Mouse (Mus musculus) heart, postnatal 0 days (tissue): ENCODE data around the gene 4931422A03Rik. TPM values are rescaled to one million over a fixed set of nuclear protein-coding genes. Genes with fewer than 3 reads are reported as not detected.

ENCODE experiments used
- ATAC-seq: fragments of 200-750 bp; cut with Nextera tagmentation; 2 replicates; pipeline ENCODE4 v1.8.0; 2017; ENCODE audit warnings: low read depth, moderate number of reproducible peaks, moderate library complexity; ENCODE audit not compliant: insufficient read depth
- DNase-seq: peaks from one replicate; pipeline ENCODE4 v3.0.0-alpha.2; 2016; ENCODE audit warnings: low spot score
- H3K27ac ChIP-seq: fragments of 300-500 bp; sonication (generic); 2 replicates; pipeline ENCODE4 v1.5.1; 2014; ENCODE audit warnings: low read depth, mild to moderate bottlenecking
- H3K27me3 ChIP-seq: fragments of 300-500 bp; sonication (generic); 2 replicates; pipeline ENCODE4 v1.6.1; 2014; ENCODE audit warnings: low read length, mixed read lengths; ENCODE audit not compliant: control insufficient read depth, insufficient read depth
- H3K36me3 ChIP-seq: fragments of 300-500 bp; sonication (generic); replicated peaks from 2 replicates; pipeline ENCODE4 v1.6.1; 2014; ENCODE audit warnings: low read length, mixed read lengths; ENCODE audit not compliant: control insufficient read depth, insufficient read depth
- H3K4me1 ChIP-seq: fragments of 300-500 bp; sonication (generic); 2 replicates; pipeline ENCODE4 v1.6.1; 2014; ENCODE audit warnings: antibody characterized with exemption; ENCODE audit not compliant: control insufficient read depth, insufficient read depth
- H3K4me2 ChIP-seq: fragments of 300-500 bp; sonication (generic); 2 replicates; pipeline ENCODE4 v1.6.1; 2014; ENCODE audit warnings: low read depth, mild to moderate bottlenecking, low read length, moderate library complexity
- H3K4me3 ChIP-seq: fragments of 300-500 bp; sonication (generic); 2 replicates; pipeline ENCODE4 v1.5.1; 2014; ENCODE audit warnings: low read depth, low read length
- H3K9ac ChIP-seq: fragments of 300-500 bp; sonication (generic); replicated peaks from 2 replicates; pipeline ENCODE4 v1.6.1; 2014; ENCODE audit warnings: low read depth, low read length, mixed read lengths
- H3K9me3 ChIP-seq: fragments of 300-500 bp; sonication (generic); replicated peaks from 2 replicates; pipeline ENCODE4 v1.6.1; 2016; ENCODE audit warnings: low read length; ENCODE audit not compliant: control insufficient read depth
- CTCF ChIP-seq: IDR thresholded peaks from 2 replicates; pipeline ENCODE4 v1.5.1; 2016; ENCODE audit warnings: antibody characterized with exemption, control low read depth, low read depth
- EP300 ChIP-seq: IDR thresholded peaks from 2 replicates; pipeline ENCODE4 v1.6.1; 2016; ENCODE audit warnings: antibody characterized with exemption, low read depth
- WGBS: fragments of 180-500 bp; shearing (Covaris S2); extraction: QIAGEN DNeasy Blood & Tissue Kit; methylation state at CpG from one replicate; pipeline ENCODE4 v1.1.7; 2014; 5-methylcytosine and 5-hydroxymethylcytosine counted together
- polyA plus RNA-seq: library from polyadenylated mRNA; unstranded; fragments of >200 nt; fragmentation: Nextera tagmentation; extraction: Ambion mirVana; gene quantifications from 2 replicates; pipeline ENCODE4 v1.2.1, GENCODE M21; 2015
- total RNA-seq: library from RNA; depleted of rRNA; stranded (reverse); fragments of >200 nt; gene quantifications from 2 replicates; pipeline ENCODE4 v1.2.3, GENCODE M21; 2014; ENCODE audit warnings: low replicate concordance

Gene 4931422A03Rik
- total and polyA plus RNA-seq, 2 experiments from 2014 or later = 1.1 TPM; not detected in 1

DNA sequence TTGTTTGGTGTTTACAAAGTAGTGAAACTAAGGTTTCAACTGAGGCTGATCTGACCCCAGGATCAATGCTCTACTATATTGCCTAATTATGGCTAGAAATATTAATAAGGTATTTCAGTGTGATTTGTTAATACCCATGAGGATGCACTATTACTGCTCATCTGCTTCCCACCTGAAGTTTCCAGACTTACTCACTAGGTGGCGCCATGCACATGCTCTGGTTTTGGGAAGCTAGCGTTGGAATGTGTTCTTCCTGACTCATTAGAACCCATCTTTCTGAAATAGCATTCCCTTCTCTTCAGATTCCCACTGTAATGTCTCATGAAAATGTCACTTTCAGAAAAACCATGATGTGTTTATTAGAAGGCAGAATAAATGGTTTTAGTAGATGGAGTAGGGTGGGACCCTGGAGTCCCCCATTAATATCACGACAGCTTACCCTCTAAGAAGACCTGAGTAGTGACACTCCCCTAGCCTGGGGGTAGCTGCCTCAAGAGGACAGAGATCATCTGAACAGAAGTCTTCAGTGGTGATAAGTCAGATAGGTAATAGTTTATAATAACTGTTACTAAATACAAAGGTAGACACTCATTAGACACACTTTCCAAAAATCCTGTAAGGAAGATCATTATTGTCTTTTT, 6.8 kb upstream of the 4931422A03Rik start:
- Histone ChIP-seq H3K9me3 (no peaks in the 10 kb centered on the region), H3K4me3 (no peak overlapping the region), H3K27me3 (no peaks in the 10 kb centered on the region), H3K36me3 (peaks cover 45% of the 10 kb centered on the region), H3K4me2 (no peak overlapping the region), H3K4me1 (no peaks in the 10 kb centered on the region), H3K27ac (no peak overlapping the region), H3K9ac (no peak overlapping the region)
- DNase-seq (peak; percentile 68), ATAC-seq (peak; percentile 51; the same call in 1 of the 2 replicates)
- WGBS = 27% methylated on average over 3 of the region's 3 CpGs
- TF ChIP-seq EP300 (no peak), CTCF (peak; percentile 97)

DNA sequence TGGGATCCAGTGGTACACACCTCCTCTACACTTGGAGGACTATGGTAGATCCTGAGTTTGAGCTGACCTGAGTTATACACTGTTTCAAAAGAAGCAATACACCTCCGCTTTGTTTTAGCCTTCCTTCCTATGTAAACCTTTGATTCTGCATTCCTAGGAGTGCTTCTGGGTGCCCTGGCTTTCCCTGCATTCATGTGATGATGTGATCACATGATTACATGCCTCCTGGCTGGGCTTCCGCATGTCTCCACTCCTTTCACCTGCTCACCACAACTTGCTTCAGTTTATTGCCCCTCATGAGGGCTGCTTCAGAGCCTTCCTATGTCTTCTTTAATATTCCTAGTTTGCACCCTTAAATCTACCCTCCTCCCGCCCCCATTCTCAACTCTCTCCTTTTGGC, 3.9 kb upstream of the 4931422A03Rik start:
- DNase-seq (no peak), ATAC-seq (no peak)
- 86% methylated on average over 3 of the region's 3 CpGs for WGBS
- no peak overlapping the region for H3K4me2 ChIP-seq
- H3K4me1 ChIP-seq = peaks cover 15% of the 10 kb centered on the region
- no peak overlapping the region for H3K9ac ChIP-seq
- no peak for TF ChIP-seq EP300
- TF ChIP-seq CTCF = no peak
- H3K27ac ChIP-seq = no peak overlapping the region
- no peaks in the 10 kb centered on the region for H3K9me3 ChIP-seq
- no peaks in the 10 kb centered on the region for H3K27me3 ChIP-seq
- peaks cover 27% of the 10 kb centered on the region for H3K36me3 ChIP-seq
- H3K4me3 ChIP-seq = no peak overlapping the region

DNA sequence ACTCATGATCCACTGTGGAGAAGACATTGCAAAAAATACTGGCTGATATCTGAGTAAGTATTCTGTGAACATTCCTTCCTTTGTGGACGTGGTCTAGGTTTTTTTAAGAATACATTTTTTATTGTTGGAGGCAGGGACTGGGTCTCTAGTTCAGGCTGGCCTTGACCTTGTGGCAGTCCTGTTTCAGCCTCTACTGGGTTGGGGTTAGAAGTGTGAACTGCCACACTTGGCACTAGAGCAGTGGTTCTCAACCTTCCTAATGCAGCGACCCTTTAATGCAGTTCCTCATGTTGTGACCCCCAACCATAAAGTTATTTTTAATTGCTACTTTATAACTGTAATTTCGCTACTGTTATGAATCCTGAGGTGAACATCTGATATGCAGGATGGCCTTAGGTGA, 2.2 kb upstream of the 4931422A03Rik start:
- TF ChIP-seq EP300 (no peak), CTCF (no peak)
- Histone ChIP-seq H3K4me1 (peaks cover 15% of the 10 kb centered on the region), H3K27me3 (no peaks in the 10 kb centered on the region), H3K9me3 (no peaks in the 10 kb centered on the region), H3K27ac (no peak overlapping the region), H3K36me3 (peaks cover 13% of the 10 kb centered on the region), H3K9ac (no peak overlapping the region), H3K4me3 (no peak overlapping the region), H3K4me2 (no peak overlapping the region)
- WGBS = 66% methylated on average over 3 of the region's 3 CpGs
- DNase-seq = no peak
- ATAC-seq = no peak

DNA sequence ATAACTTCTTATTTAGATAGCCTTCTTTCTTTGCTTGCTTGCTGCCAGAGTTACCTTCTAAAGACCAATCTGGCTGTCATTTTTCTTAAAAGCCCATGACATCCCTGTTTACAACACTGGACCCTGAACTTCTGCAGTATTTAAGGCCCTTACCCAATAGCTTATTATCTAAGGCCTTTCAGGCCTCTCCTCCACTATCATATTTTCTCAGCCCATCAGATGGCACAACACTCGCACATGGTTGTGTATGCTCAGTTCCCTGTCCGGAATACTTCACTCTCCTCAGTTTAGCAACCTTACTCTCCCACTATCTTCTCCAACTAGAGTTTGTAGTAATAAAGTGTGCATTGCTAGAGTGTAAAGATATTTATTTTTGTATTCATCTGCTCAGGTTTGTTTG, 913 bp upstream of the 4931422A03Rik start:
- Histone ChIP-seq H3K27me3 (no peaks in the 10 kb centered on the region), H3K4me1 (peaks cover 15% of the 10 kb centered on the region), H3K9me3 (no peaks in the 10 kb centered on the region), H3K9ac (peak overlapping the region; percentile 99; the same call in 1 of the 2 replicates), H3K4me3 (peak overlapping the region; percentile 100), H3K4me2 (peak overlapping the region; percentile 92), H3K27ac (no peak overlapping the region), H3K36me3 (peaks cover 8% of the 10 kb centered on the region)
- TF ChIP-seq CTCF (no peak), EP300 (no peak)
- WGBS = 25% methylated on average over 2 of the region's 2 CpGs
- no peak for DNase-seq
- no peak for ATAC-seq

DNA sequence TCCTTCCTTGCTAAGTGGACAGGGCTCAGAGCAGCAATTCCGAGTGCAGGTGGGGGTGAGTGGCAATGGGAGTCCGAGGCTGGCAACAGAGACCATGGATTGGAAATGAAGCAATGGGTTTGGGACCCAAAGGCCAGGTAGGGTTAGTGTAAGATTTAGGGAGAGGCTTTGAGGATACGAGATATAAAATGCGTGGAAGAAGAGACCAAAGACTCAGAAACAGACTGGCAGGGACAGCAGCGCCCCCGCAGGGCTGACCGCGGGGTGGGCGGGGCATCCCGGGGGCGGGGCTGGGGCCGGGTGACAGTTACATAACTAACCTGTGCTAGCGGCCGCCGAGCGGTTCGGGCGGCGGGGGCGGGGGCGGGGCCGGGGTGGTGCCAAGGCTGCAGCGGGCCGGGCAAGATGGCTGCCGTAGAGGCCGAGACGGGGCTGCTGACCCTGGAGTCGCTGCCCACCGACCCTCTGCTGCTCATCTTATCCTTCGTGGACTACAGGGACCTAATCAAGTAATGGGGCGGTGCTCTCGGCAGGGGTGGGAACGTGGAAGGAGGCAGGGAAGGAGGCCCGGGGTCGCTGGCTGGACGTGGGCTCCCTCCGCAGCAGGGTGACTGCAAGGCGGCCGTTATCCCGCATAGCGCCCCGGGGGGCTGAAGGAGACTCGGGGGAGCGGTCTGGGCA, 563 bp downstream of the 4931422A03Rik start, which contains the start of gene Fbxo3:
TSS of gene Fbxo3 (plus strand) at position 264 of the 681 bp plus-strand sequence.
- no peaks in the 10 kb centered on the region for H3K9me3 ChIP-seq
- H3K4me2 ChIP-seq = peak within 1 kb of the TSS; percentile 92
- H3K9ac ChIP-seq = peak within 1 kb of the TSS; percentile 99
- H3K27ac ChIP-seq = peak within 1 kb of the TSS; percentile 73
- H3K36me3 ChIP-seq = no peaks in the 10 kb centered on the region; the same call in 1 of the 2 replicates
- peak; percentile 97 for ATAC-seq
- no peaks in the 10 kb centered on the region for H3K27me3 ChIP-seq
- H3K4me1 ChIP-seq = peaks cover 15% of the 10 kb centered on the region
- peak; percentile 17; the same call in 1 of the 2 replicates for TF ChIP-seq CTCF
- TF ChIP-seq EP300 = no peak
- peak; percentile 77 for DNase-seq
- WGBS = under 1% methylated on average over 41 of the region's 44 CpGs
- peak within 1 kb of the TSS; percentile 100 for H3K4me3 ChIP-seq
